Comparison of ENCODE assay signal across 30 mouse cellular contexts in genomic region chr8:119109655-119110054, GRCm38 (mm10).
DNase-seq lines count a peak whose midpoint lies in the region; ATAC-seq and TF ChIP-seq lines count a peak whose summit lies in the region.
"Had no signal": no experiment of that assay in that cellular context is flagged by ENCODE, and none has a peak within 500 bp of the region (broad histone marks: within the 10 kb centered on the region; RNA-seq: fewer than 3 reads in every experiment).

No protein-coding gene starts in this region.

- TF ChIP-seq EP300 in heart, postnatal 0 days (IDR thresholded peaks at IDR 0.05; ENCODE audit: low read depth) = no peak

- no peaks in the 10 kb centered on the region for H3K36me3 ChIP-seq in heart, embryonic 13.5 days
- H3K36me3 ChIP-seq in heart, postnatal 0 days (replicated peaks; ENCODE audit: control insufficient read depth, insufficient read depth, low read length) = no peaks in the 10 kb centered on the region
- H3K36me3 ChIP-seq: embryonic facial prominence, embryonic 10.5 days; embryonic facial prominence, embryonic 13.5 days; forebrain, embryonic 12.5 days; forebrain, embryonic 15.5 days; heart, embryonic 15.5 days; hindbrain, embryonic 10.5 days; hindbrain, embryonic 13.5 days; intestine, embryonic 15.5 days; kidney, embryonic 15.5 days had no signal

- no peaks in the 10 kb centered on the region for H3K9me3 ChIP-seq in heart, embryonic 13.5 days
- no peaks in the 10 kb centered on the region for H3K9me3 ChIP-seq in heart, postnatal 0 days (replicated peaks; ENCODE audit: control insufficient read depth, low read length)
- H3K9me3 ChIP-seq: embryonic facial prominence, embryonic 10.5 days; embryonic facial prominence, embryonic 13.5 days; forebrain, embryonic 12.5 days; forebrain, embryonic 15.5 days; heart, embryonic 15.5 days; hindbrain, embryonic 10.5 days; hindbrain, embryonic 13.5 days; intestine, embryonic 15.5 days; kidney, embryonic 15.5 days had no signal

- no peak for TF ChIP-seq CTCF in heart, postnatal 0 days (IDR thresholded peaks at IDR 0.05; ENCODE audit: low read depth)

- no peak overlapping the region for H3K27ac ChIP-seq in heart, embryonic 13.5 days (replicated peaks)
- no peak overlapping the region for H3K27ac ChIP-seq in heart, postnatal 0 days (ENCODE audit: low read depth)
- H3K27ac ChIP-seq: embryonic facial prominence, embryonic 10.5 days; embryonic facial prominence, embryonic 13.5 days; forebrain, embryonic 12.5 days; forebrain, embryonic 15.5 days; gastrocnemius, adult 2 months; heart, embryonic 15.5 days; hindbrain, embryonic 10.5 days; hindbrain, embryonic 13.5 days; intestine, embryonic 15.5 days; kidney, embryonic 15.5 days had no signal

- peaks cover 12% of the 10 kb centered on the region for H3K4me1 ChIP-seq in heart, embryonic 13.5 days
- H3K4me1 ChIP-seq in heart, postnatal 0 days (ENCODE audit: control insufficient read depth, insufficient read depth) = 0 out of 2 replicates have a peak, but pooled peaks cover 6% of the 10 kb centered on the region
- H3K4me1 ChIP-seq: embryonic facial prominence, embryonic 10.5 days; embryonic facial prominence, embryonic 13.5 days; forebrain, embryonic 12.5 days; forebrain, embryonic 15.5 days; heart, embryonic 15.5 days; intestine, embryonic 15.5 days; kidney, embryonic 15.5 days had no signal

- DNase-seq in frontal cortex, postnatal 10 days (ENCODE audit: low spot score in 2 of 2) = no peak
- no peak for DNase-seq in heart, adult 9 months (ENCODE audit: low spot score in 2 of 2)
- DNase-seq in heart, postnatal 0 days (ENCODE audit: low spot score) = peak; percentile 54
- no peak for DNase-seq in heart, postnatal 14 days
- peak; percentile 33 for DNase-seq in brain, adult 2 months (ENCODE audit: low read depth, low spot score)
- no peak for DNase-seq in adrenal gland, adult 18-20 months (ENCODE audit: low spot score in 2 of 2)
- DNase-seq: adrenal gland, postnatal 10 days; adrenal gland, postnatal 36 days; cerebellum, adult 11 months; cerebellum, adult 2 months; cerebellum, adult 9-11 months; cerebellum, postnatal 25 days; gastrocnemius, adult 2 months; gastrocnemius, postnatal 14 days; kidney, adult 11 months; kidney, adult 8-10 months had no signal

- no peak overlapping the region for H3K9ac ChIP-seq in heart, embryonic 13.5 days
- no peak overlapping the region for H3K9ac ChIP-seq in heart, postnatal 0 days (replicated peaks; ENCODE audit: low read depth, low read length)
- H3K9ac ChIP-seq: embryonic facial prominence, embryonic 13.5 days; forebrain, embryonic 12.5 days; forebrain, embryonic 15.5 days; heart, embryonic 15.5 days; hindbrain, embryonic 13.5 days; intestine, embryonic 15.5 days; kidney, embryonic 15.5 days had no signal

- 0 out of 2 replicates have a peak, but pooled peaks have one; percentile 16 for ATAC-seq in frontal cortex, adult (ENCODE audit: low TSS enrichment)
- no peak for ATAC-seq in heart, embryonic 13.5 days (ENCODE audit: extremely low read depth, insufficient number of reproducible peaks, low FRiP score, low TSS enrichment)
- peak; percentile 67 for ATAC-seq in heart, postnatal 0 days (ENCODE audit: insufficient read depth, low read depth)
- ATAC-seq: activated CD4-positive, CD25-positive, alpha-beta regulatory T cell, adult 4 months; forebrain, embryonic 15.5 days; hindbrain, embryonic 16.5 days; intestine, embryonic 15.5 days had no signal

- H3K27me3 ChIP-seq in heart, embryonic 13.5 days (replicated peaks) = no peaks in the 10 kb centered on the region
- H3K27me3 ChIP-seq in heart, postnatal 0 days (ENCODE audit: control insufficient read depth, insufficient read depth, low read length) = no peaks in the 10 kb centered on the region
- H3K27me3 ChIP-seq: embryonic facial prominence, embryonic 13.5 days; forebrain, embryonic 12.5 days; forebrain, embryonic 15.5 days; heart, embryonic 15.5 days; hindbrain, embryonic 13.5 days; kidney, embryonic 15.5 days had no signal

- no peak overlapping the region for H3K4me3 ChIP-seq in heart, embryonic 13.5 days
- no peak overlapping the region for H3K4me3 ChIP-seq in heart, postnatal 0 days (ENCODE audit: low read depth, low read length)
- H3K4me3 ChIP-seq: embryonic facial prominence, embryonic 10.5 days; embryonic facial prominence, embryonic 13.5 days; erythroblast, embryonic 14.5 days; forebrain, embryonic 12.5 days; forebrain, embryonic 15.5 days; gastrocnemius, adult 2 months; heart, embryonic 15.5 days; hindbrain, embryonic 10.5 days; hindbrain, embryonic 13.5 days; intestine, embryonic 15.5 days; kidney, embryonic 15.5 days had no signal

- H3K4me2 ChIP-seq in heart, embryonic 13.5 days = peak overlapping the region; percentile 3; the same call in 1 of the 2 replicates
- H3K4me2 ChIP-seq in heart, postnatal 0 days (ENCODE audit: low read depth, low read length) = no peak overlapping the region
- H3K4me2 ChIP-seq: embryonic facial prominence, embryonic 13.5 days; forebrain, embryonic 12.5 days; forebrain, embryonic 15.5 days; heart, embryonic 15.5 days; hindbrain, embryonic 13.5 days; intestine, embryonic 15.5 days; kidney, embryonic 15.5 days had no signal

- intact Hi-C loops in heart, postnatal 14 days (cut with DNase I) = no loop called here

- 42% methylated on average over 7 of the region's 7 CpGs for WGBS in heart, embryonic 13.5 days
- 33% methylated on average over 7 of the region's 7 CpGs for whole genome bisulfite sequencing in heart, postnatal 0 days

Comparison
In these comparisons a context has a peak if more than half of its experiments do, and no peak if none do; other contexts are left out.
1. DNase-seq: peak in heart, postnatal 0 days (single experiment) and brain, adult 2 months (single experiment); none in frontal cortex, postnatal 10 days (0 of 2), heart, adult 9 months (0 of 2), heart, postnatal 14 days (0 of 2) and adrenal gland, adult 18-20 months (0 of 2).